Mouse (Mus musculus) left cerebral cortex, adult 2 months (tissue): ENCODE results near the gene Fam114a1. TPM values are rescaled to one million over a fixed set of nuclear protein-coding genes. Genes with fewer than 3 reads are reported as not detected.

Experiments
- DNase-seq, 2 experiments: peaks; one replicate each; pipeline ENCODE4 v3.0.0; 2021 to 2022; ENCODE audit warnings: low spot score in 2 of 2, mixed read lengths in 1 of 2; ENCODE audit errors: extremely low spot score in 1 of 2
- H3K27ac ChIP-seq: fragments of 200-600 bp; 2 replicates; pipeline ENCODE4 v1.8.1; 2022
- H3K4me3 ChIP-seq: fragments of 200-600 bp; 2 replicates; pipeline ENCODE4 v1.8.1; 2022
- CTCF ChIP-seq: fragments of 200-600 bp; IDR thresholded peaks from 2 replicates; pipeline ENCODE4 v1.8.1; 2022; ENCODE audit warnings: antibody characterized with exemption, mild to moderate bottlenecking, moderate library complexity
- intact Hi-C: fragments of 180-260 bp; cut with DNase I; formaldehyde crosslinking; loops from one replicate; pipeline ENCODE4 v1.15.1; 2025
- total RNA-seq, 2 experiments: library from RNA; stranded (reverse); gene quantifications; 2 replicates each; pipeline ENCODE4 v1.2.3; 2021

Gene Fam114a1
- total RNA-seq, 2 experiments from 2014 or later = 3.7 to 4.1 TPM

GRCm38 (mm10) chr5:65043407-65043895 is 73.6 kb downstream of the Fam114a1 start:
- Histone ChIP-seq H3K27ac (no peak overlapping the region), H3K4me3 (no peak overlapping the region)
- intact Hi-C loops = no loop called here
- TF ChIP-seq CTCF = no peak
- no peak for DNase-seq

GRCm38 (mm10) chr5:65045642-65046370 is 75.9 kb downstream of the Fam114a1 start:
- H3K4me3 ChIP-seq = no peak overlapping the region
- no peak for TF ChIP-seq CTCF
- no peak for DNase-seq
- intact Hi-C loops = no loop called here
- no peak overlapping the region for H3K27ac ChIP-seq

DNA sequence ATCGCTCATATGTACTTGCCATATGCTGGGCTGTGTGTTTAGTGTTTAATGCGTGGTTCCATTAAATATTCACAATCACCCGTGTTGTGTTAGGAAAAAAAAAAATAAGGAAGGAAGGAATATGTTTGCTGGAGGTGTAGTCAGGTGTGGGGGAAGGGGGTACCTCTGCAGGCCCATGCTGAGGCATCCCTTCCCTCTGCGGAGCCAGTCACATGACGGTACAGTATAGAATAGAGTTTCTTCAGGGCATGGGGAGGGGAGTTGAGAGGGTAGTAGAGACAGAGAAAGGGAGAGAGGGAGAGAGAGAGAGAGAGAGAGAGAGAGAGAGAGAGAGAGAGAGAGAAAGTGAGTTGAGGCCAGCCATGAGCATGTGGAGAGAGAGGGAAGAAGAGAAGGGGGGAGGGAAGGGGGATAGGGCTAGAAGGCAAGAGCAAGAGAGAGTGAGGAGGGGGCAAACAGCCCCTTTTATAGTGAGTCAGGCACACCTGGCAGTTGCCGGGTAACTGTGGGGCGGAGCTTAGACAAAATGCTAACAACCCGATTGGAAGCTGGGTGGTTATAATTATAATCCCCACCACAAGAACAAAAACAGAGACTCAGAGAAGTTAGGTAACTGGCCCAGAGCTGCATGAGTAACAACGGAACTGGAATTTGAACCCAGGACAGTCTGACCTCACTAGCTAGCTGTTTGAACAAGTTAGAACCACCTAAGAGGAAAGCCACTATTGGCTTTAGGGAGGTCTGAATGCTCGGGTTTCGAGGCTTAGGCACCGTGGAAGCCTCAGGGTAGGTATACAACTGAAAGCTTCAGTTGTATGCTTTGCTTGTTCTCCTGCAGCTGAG is 76.8 kb downstream of the Fam114a1 start:
- no peak for TF ChIP-seq CTCF
- no peak for DNase-seq
- no peak overlapping the region for H3K27ac ChIP-seq
- H3K4me3 ChIP-seq = no peak overlapping the region
- intact Hi-C loops = no loop called here

DNA sequence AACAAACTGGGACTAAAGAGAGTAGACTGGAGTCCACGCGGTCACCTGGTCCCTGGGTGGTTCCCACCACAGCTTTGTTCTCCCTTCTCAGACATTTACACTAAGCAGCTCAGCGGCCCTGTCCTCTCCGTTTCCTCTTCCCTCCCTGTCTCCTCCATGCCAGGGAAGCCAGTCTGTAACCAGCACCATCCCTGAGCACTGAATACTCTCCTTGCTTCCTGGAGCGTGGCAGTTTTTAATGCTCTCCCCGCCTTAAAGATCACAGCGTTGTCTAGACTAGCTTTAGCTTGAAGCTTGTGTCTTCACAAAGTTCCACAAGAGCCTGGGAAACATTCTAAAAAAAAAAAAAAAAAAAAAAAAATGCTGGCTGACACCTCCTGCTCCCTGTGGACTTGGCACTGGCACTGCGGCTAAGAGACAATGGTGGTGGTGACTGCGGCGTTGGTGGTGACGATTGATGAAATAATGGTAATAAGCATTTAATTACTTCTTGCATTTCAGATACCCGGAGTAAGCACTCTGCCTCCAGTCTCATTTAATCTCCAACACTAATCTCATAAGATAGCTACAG is 77.5 kb downstream of the Fam114a1 start:
- no peak for DNase-seq
- no peak for TF ChIP-seq CTCF
- H3K27ac ChIP-seq = no peak overlapping the region
- intact Hi-C loops = no loop called here
- H3K4me3 ChIP-seq = no peak overlapping the region

GRCm38 (mm10) chr5:65049880-65050279 is 80.0 kb downstream of the Fam114a1 start:
- no peak overlapping the region for H3K4me3 ChIP-seq
- H3K27ac ChIP-seq = no peak overlapping the region
- no peak for DNase-seq
- TF ChIP-seq CTCF = no peak
- intact Hi-C loops = no loop called here

- intact Hi-C loops = no loop called here
- no peak for TF ChIP-seq CTCF
- DNase-seq = no peak
- H3K27ac ChIP-seq = no peak overlapping the region
- H3K4me3 ChIP-seq = no peak overlapping the region
Observed at GRCm38 (mm10) chr5:65051513-65051912, 81.6 kb downstream of the Fam114a1 start.

- Histone ChIP-seq H3K27ac (no peak overlapping the region), H3K4me3 (no peak overlapping the region)
- intact Hi-C loops = no loop called here
- DNase-seq = no peak
- no peak for TF ChIP-seq CTCF
Observed at GRCm38 (mm10) chr5:65057596-65057995, 87.7 kb downstream of the Fam114a1 start.

DNA sequence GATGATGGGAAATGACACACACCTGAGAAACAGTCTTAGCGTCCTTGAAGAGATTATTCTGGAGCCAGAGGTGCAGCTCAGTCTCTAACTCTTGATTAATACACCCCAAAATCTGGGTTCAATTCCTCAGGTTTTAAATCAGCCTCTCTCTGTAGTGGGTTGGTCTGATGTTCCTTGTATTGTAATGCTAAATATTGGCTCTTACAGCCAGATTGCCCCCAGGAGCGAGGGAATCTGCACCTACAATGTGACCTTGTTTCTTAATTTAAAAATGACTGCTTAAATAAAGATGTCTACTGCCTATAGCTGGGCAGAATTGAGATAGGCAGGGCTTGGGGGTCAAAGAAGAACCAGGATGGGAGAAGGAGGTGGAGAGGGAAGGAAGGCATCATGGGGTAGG is 89.9 kb downstream of the Fam114a1 start:
- Histone ChIP-seq H3K4me3 (no peak overlapping the region), H3K27ac (no peak overlapping the region)
- no peak for DNase-seq
- intact Hi-C loops = no loop called here
- no peak for TF ChIP-seq CTCF

GRCm38 (mm10) chr5:65062236-65062635 is 92.4 kb downstream of the Fam114a1 start:
- no peak for TF ChIP-seq CTCF
- DNase-seq = no peak
- no peak overlapping the region for H3K4me3 ChIP-seq
- intact Hi-C loops = no loop called here
- no peak overlapping the region for H3K27ac ChIP-seq

DNA sequence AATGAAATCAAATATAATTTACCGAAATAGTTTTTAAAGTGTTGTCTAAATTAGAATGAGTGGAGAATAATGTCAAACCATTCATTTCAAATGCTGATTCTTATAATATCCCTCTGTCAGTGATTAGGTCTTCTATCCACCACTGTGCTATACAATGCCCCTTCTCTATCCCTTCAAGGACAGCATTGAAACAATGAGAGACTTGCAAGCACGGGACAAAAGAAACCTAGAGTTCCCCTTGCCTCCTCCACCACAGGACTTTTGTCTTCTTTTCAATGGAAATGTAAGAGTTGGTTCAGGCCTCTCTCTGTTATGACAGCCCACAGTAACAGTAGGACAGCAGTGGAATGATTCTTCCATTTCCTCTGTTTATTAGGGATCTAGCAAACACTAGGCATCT is 93.4 kb downstream of the Fam114a1 start:
- intact Hi-C loops = no loop called here
- DNase-seq = no peak

DNA sequence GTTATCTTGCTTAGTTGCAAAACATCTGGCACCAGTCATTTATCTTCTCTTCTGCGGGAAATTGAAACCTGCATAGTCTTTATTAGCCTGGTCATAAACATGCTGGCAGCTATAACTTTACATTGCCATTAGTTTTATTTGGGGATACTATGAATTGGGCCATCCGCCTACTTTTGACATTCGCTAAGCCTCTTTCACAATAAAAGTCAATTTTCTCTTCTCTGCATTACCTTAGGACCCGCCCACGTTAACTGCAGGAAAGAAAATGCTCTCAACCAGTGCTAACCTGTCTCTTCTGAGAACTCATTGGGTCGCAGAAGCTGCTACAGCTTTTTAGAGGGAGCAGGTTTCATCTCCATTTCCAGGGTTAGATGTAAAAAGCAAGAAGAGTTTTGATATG is 98.3 kb downstream of the Fam114a1 start:
- no peak for DNase-seq
- Histone ChIP-seq H3K4me3 (no peak overlapping the region), H3K27ac (no peak overlapping the region)
- intact Hi-C loops = no loop called here
- no peak for TF ChIP-seq CTCF

More for the DNA sequence above, 93.4 kb downstream of the Fam114a1 start:
- Histone ChIP-seq H3K27ac (no peak overlapping the region), H3K4me3 (no peak overlapping the region)
- TF ChIP-seq CTCF = no peak

GRCm38 (mm10) chr5:65069872-65070271 is 100.0 kb downstream of the Fam114a1 start:
- intact Hi-C loops = no loop called here
- Histone ChIP-seq H3K27ac (no peak overlapping the region), H3K4me3 (no peak overlapping the region)
- no peak for DNase-seq
- no peak for TF ChIP-seq CTCF
